Mouse (Mus musculus): ENCODE data around the gene Ddx54.
A peak's percentile ranks its signal among the peaks of the same experiment; 100 is the strongest.

The Ddx54 gene

GRCm38 (mm10) chr5:120612822-120613604 is 474 bp downstream of the Ddx54 start:
- peak; percentile 100 for DNase-seq

GRCm38 (mm10) chr5:120615903-120616302 is 3.4 kb downstream of the Ddx54 start:
- DNase-seq: peak; percentile 53

- no peak for DNase-seq
Measured at GRCm38 (mm10) chr5:120618778-120619177, 6.2 kb downstream of the Ddx54 start.

- DNase-seq: peak; percentile 87
Measured at GRCm38 (mm10) chr5:120619201-120619600, 6.7 kb downstream of the Ddx54 start.

- peak; percentile 97 for DNase-seq
Measured at GRCm38 (mm10) chr5:120620375-120621077, 8.0 kb downstream of the Ddx54 start.

- DNase-seq: peak; percentile 90
Measured at GRCm38 (mm10) chr5:120621078-120621765, 8.7 kb downstream of the Ddx54 start.

GRCm38 (mm10) chr5:120621846-120622197 is 9.3 kb downstream of the Ddx54 start:
- DNase-seq: no peak

- DNase-seq: peak; percentile 62
Measured at GRCm38 (mm10) chr5:120622198-120622851, 9.8 kb downstream of the Ddx54 start.

GRCm38 (mm10) chr5:120624427-120624826 is 11.9 kb downstream of the Ddx54 start:
- no peak for DNase-seq

GRCm38 (mm10) chr5:120626399-120626798 is 13.9 kb downstream of the Ddx54 start:
- peak; percentile 36 for DNase-seq

- no peak for DNase-seq
Measured at GRCm38 (mm10) chr5:120627515-120628300, 15.2 kb downstream of the Ddx54 start.

- DNase-seq: no peak
Measured at GRCm38 (mm10) chr5:120628624-120629023, 16.1 kb downstream of the Ddx54 start.

- DNase-seq: peak; percentile 71
Measured at GRCm38 (mm10) chr5:120631128-120631527, 18.6 kb downstream of the Ddx54 start.

GRCm38 (mm10) chr5:120631892-120632291 is 19.4 kb downstream of the Ddx54 start:
- DNase-seq: no peak

GRCm38 (mm10) chr5:120634131-120634530 is 21.6 kb downstream of the Ddx54 start, which contains the start of gene Cfap73:
Gene Cfap73, minus strand, starts transcription at chr5:120634235.
- no peak for DNase-seq

GRCm38 (mm10) chr5:120634860-120635259 is 22.3 kb downstream of the Ddx54 start:
- DNase-seq: no peak

- no peak for DNase-seq
Measured at GRCm38 (mm10) chr5:120635633-120636032, 23.1 kb downstream of the Ddx54 start.

GRCm38 (mm10) chr5:120640094-120640493 is 27.6 kb downstream of the Ddx54 start:
- no peak for DNase-seq

- DNase-seq: no peak
Measured at GRCm38 (mm10) chr5:120643365-120644085, 31.0 kb downstream of the Ddx54 start.

GRCm38 (mm10) chr5:120644227-120644626 is 31.7 kb downstream of the Ddx54 start:
- no peak for DNase-seq

- no peak for DNase-seq
Measured at GRCm38 (mm10) chr5:120645851-120646250, 33.3 kb downstream of the Ddx54 start.

Measured in thymus, postnatal 25 days (tissue).